Mouse (Mus musculus) heart, embryonic 10.5 days (tissue): ENCODE measurements around the gene Dlgap1. TPM values are rescaled to one million over a fixed set of nuclear protein-coding genes. Genes with fewer than 3 reads are reported as not detected.

ENCODE experiments used
- DNase-seq: peaks from one replicate; pipeline ENCODE4 v3.0.0-alpha.2; 2017; ENCODE audit warnings: low spot score
- H3K27ac ChIP-seq: fragments of 300-500 bp; sonication (generic); 2 replicates; pipeline ENCODE4 v1.5.1; 2016; ENCODE audit warnings: mild to moderate bottlenecking
- H3K27me3 ChIP-seq: fragments of 300-500 bp; sonication (generic); 2 replicates; pipeline ENCODE4 v1.6.1; 2016; ENCODE audit warnings: mild to moderate bottlenecking; ENCODE audit not compliant: poor library complexity, insufficient read depth, severe bottlenecking
- H3K36me3 ChIP-seq: fragments of 300-500 bp; sonication (generic); 2 replicates; pipeline ENCODE4 v1.6.1; 2016; ENCODE audit warnings: mild to moderate bottlenecking, moderate library complexity
- H3K4me1 ChIP-seq: fragments of 300-500 bp; sonication (generic); 2 replicates; pipeline ENCODE4 v1.6.1; 2016; ENCODE audit warnings: mild to moderate bottlenecking
- H3K4me3 ChIP-seq: fragments of 300-500 bp; sonication (generic); 2 replicates; pipeline ENCODE4 v1.5.1; 2016; ENCODE audit warnings: mild to moderate bottlenecking, moderate library complexity
- H3K9me3 ChIP-seq: fragments of 300-500 bp; sonication (generic); 2 replicates; pipeline ENCODE4 v1.6.1; 2016; ENCODE audit warnings: mild to moderate bottlenecking, moderate library complexity
- WGBS: fragments of 180-500 bp; shearing (Covaris S2); methylation state at CpG from one replicate; pipeline ENCODE4 v1.1.7; 2016; 5-methylcytosine and 5-hydroxymethylcytosine counted together
- microRNA counts: library from miRNA; unstranded; fragments of <30 nt; microRNA quantifications from one replicate; lab custom pipeline; 2017
- microRNA-seq: library from miRNA; unstranded; fragments of <30 nt; microRNA quantifications from one replicate; pipeline ENCODE4, GENCODE M21; 2017
- polyA plus RNA-seq: library from polyadenylated mRNA; unstranded; fragments of >200 nt; fragmentation: Nextera tagmentation; extraction: Ambion mirVana; gene quantifications from 2 replicates; pipeline ENCODE4 v1.2.1, GENCODE M21; 2016

Dlgap1 gene
- polyA plus RNA-seq, 1 experiment from 2014 or later = 0.51 TPM

GRCm38 (mm10) chr17:70865060-70865604 lies 896.3 kb downstream of the Dlgap1 start:
- no peak overlapping the region for H3K4me3 ChIP-seq
- H3K36me3 ChIP-seq = no peaks in the 10 kb centered on the region
- no peak overlapping the region for H3K27ac ChIP-seq
- no peaks in the 10 kb centered on the region for H3K4me1 ChIP-seq
- no peak for DNase-seq
- H3K9me3 ChIP-seq = no peaks in the 10 kb centered on the region
- no peaks in the 10 kb centered on the region for H3K27me3 ChIP-seq
- 72% methylated on average over 10 of the region's 10 CpGs for WGBS

- Histone ChIP-seq H3K27me3 (no peaks in the 10 kb centered on the region), H3K4me3 (no peak overlapping the region), H3K4me1 (no peaks in the 10 kb centered on the region), H3K36me3 (no peaks in the 10 kb centered on the region), H3K9me3 (no peaks in the 10 kb centered on the region), H3K27ac (no peak overlapping the region)
- 82% methylated on average over 5 of the region's 5 CpGs for WGBS
- DNase-seq = no peak
Observed at GRCm38 (mm10) chr17:70866029-70866428, 897.2 kb downstream of the Dlgap1 start.

DNA sequence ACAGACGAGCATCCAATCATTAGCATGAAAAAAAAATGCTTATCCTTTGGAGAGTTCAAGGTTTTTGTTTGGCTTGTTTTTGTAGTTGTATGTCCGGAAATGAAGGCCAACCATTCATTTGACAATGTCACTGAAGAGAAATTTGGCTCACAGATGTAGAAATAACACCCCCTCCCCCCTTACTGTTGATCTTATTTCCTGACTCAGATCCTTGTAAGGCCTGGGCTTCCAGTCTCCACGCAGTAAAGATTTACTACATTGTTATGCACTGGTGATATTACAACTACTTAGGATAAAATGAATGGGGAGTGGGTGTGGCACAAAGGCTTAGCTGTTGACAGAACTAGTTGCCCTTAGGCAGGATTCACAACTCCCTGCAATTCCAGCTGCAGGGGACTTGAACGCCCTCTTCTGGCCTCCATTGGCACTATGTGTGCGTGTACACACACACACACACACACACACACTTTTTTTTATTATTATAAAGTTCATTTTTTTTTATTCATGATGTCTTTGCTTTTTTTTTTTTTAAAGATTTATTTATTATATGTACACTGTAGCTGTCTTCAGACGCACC lies 897.8 kb downstream of the Dlgap1 start:
- 84% methylated on average over 6 of the region's 6 CpGs for WGBS
- no peak overlapping the region for H3K27ac ChIP-seq
- no peaks in the 10 kb centered on the region for H3K9me3 ChIP-seq
- no peaks in the 10 kb centered on the region for H3K4me1 ChIP-seq
- no peak for DNase-seq
- H3K27me3 ChIP-seq = no peaks in the 10 kb centered on the region
- H3K36me3 ChIP-seq = no peaks in the 10 kb centered on the region
- no peak overlapping the region for H3K4me3 ChIP-seq

- H3K4me1 ChIP-seq = peaks cover 19% of the 10 kb centered on the region
- H3K27ac ChIP-seq = no peak overlapping the region
- 82% methylated on average over 5 of the region's 5 CpGs for WGBS
- no peaks in the 10 kb centered on the region for H3K36me3 ChIP-seq
- H3K9me3 ChIP-seq = no peaks in the 10 kb centered on the region
- H3K27me3 ChIP-seq = no peaks in the 10 kb centered on the region
- H3K4me3 ChIP-seq = no peak overlapping the region
- no peak for DNase-seq
Observed at GRCm38 (mm10) chr17:70868577-70869229, 899.8 kb downstream of the Dlgap1 start.

GRCm38 (mm10) chr17:70870581-70870980 lies 901.7 kb downstream of the Dlgap1 start:
- no peak for DNase-seq
- Histone ChIP-seq H3K4me3 (no peak overlapping the region), H3K36me3 (no peaks in the 10 kb centered on the region), H3K9me3 (no peaks in the 10 kb centered on the region), H3K27ac (no peak overlapping the region), H3K27me3 (no peaks in the 10 kb centered on the region), H3K4me1 (peaks cover 21% of the 10 kb centered on the region)
- WGBS = 81% methylated on average over 4 of the region's 4 CpGs

MicroRNAs within 50 kb of the gene (microRNA counts, 519-probe panel; counts per million panel counts)
- microRNA mmu-miR-1195 (lab: Ali Mortazavi, UCI) = not detected

Small RNA genes within 50 kb of the gene (microRNA-seq; reads per million reads assigned to microRNA genes)
- not detected for gene Mir1195
